Comparison of ENCODE assay signal across 9 mouse cellular contexts in the genomic region with DNA sequence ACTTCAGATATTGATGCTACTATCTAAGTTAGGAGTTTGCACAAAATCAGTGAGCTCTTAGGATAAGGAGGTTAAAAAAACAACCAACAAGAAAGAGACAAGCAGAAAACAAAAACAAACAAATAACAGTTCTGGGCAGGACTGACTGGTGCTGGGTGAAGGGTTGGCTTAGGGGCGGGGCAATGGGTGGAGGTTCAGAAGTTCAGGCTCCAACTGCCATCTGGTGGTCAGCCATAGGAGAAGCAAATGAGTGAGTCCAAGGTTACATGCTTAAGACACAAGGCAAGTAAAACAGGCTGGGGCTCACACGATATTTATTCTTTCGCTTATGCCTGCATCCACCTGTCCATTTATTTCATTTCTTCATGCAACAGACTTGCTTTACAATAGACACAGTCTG. TPM values are rescaled to one million over a fixed set of nuclear protein-coding genes. Genes with fewer than 3 reads are reported as not detected.
DNase-seq lines count a peak whose midpoint lies in the region; ATAC-seq and TF ChIP-seq lines count a peak whose summit lies in the region.
"Had no signal": no experiment of that assay in that cellular context is flagged by ENCODE, and none has a peak within 500 bp of the region (broad histone marks: within the 10 kb centered on the region; RNA-seq: fewer than 3 reads in every experiment).

No protein-coding gene starts in this region.

- no peak overlapping the region for H3K4me2 ChIP-seq in forebrain, embryonic 15.5 days (replicated peaks)
- H3K4me2 ChIP-seq in hindbrain, embryonic 13.5 days, result no peak overlapping the region

- no peaks in the 10 kb centered on the region for H3K36me3 ChIP-seq in G1E (replicated peaks)
- no peaks in the 10 kb centered on the region for H3K36me3 ChIP-seq in forebrain, embryonic 15.5 days
- H3K36me3 ChIP-seq in hindbrain, embryonic 13.5 days, result no peaks in the 10 kb centered on the region

- H3K4me1 ChIP-seq in G1E (ENCODE audit: insufficient read depth, low read depth, low read length), result no peaks in the 10 kb centered on the region
- no peaks in the 10 kb centered on the region for H3K4me1 ChIP-seq in forebrain, embryonic 15.5 days
- H3K4me1 ChIP-seq in hindbrain, embryonic 13.5 days (replicated peaks), result no peaks in the 10 kb centered on the region

- H3K27me3 ChIP-seq in G1E (ENCODE audit: insufficient read depth, low read length), result no peaks in the 10 kb centered on the region
- no peaks in the 10 kb centered on the region for H3K27me3 ChIP-seq in forebrain, embryonic 15.5 days
- peaks cover 15% of the 10 kb centered on the region; the same call in 1 of the 2 replicates for H3K27me3 ChIP-seq in hindbrain, embryonic 13.5 days

- H3K9ac ChIP-seq in forebrain, embryonic 15.5 days (replicated peaks), result no peak overlapping the region
- H3K9ac ChIP-seq in hindbrain, embryonic 13.5 days, result no peak overlapping the region

- ATAC-seq in G1E (ENCODE audit: extremely low read depth, insufficient number of reproducible peaks, low FRiP score, poor library complexity, severe bottlenecking), result peak; percentile 80; the same call in 1 of the 2 replicates
- peak; percentile 90 for ATAC-seq in forebrain, embryonic 15.5 days (replicated peaks)
- peak; percentile 84 for ATAC-seq in hindbrain, embryonic 13.5 days (ENCODE audit: low FRiP score)

- no peak for TF ChIP-seq CTCF in G1E (IDR thresholded peaks at IDR 0.05; ENCODE audit: low read depth, low read length)

- DNase-seq in G1E (ENCODE audit: low spot score), result peak; percentile 20
- DNase-seq in c-Kit-positive CD71-positive TER-119-positive erythroid progenitor cells, embryonic 14.5 days (ENCODE audit: low spot score), result peak; percentile 60
- peak; percentile 51 for DNase-seq in layer of hippocampus, adult 9-11 months
- DNase-seq in lung, postnatal 10 days, result peak; percentile 80
- DNase-seq in ovary, postnatal 14 days (ENCODE audit: low spot score), result peak; percentile 34
- peak; percentile 57 for DNase-seq in thymus, postnatal 14 days

- no peak overlapping the region for H3K27ac ChIP-seq in forebrain, embryonic 15.5 days (replicated peaks)
- H3K27ac ChIP-seq in hindbrain, embryonic 13.5 days, result no peak overlapping the region

- WGBS in forebrain, embryonic 15.5 days, result 36% methylated on average over 3 of the region's 3 CpGs
- WGBS in hindbrain, embryonic 13.5 days, result 43% methylated on average over 3 of the region's 3 CpGs

- no peaks in the 10 kb centered on the region for H3K9me3 ChIP-seq in G1E (replicated peaks)
- H3K9me3 ChIP-seq in forebrain, embryonic 15.5 days, result no peaks in the 10 kb centered on the region
- no peaks in the 10 kb centered on the region for H3K9me3 ChIP-seq in hindbrain, embryonic 13.5 days

- no peak overlapping the region for H3K4me3 ChIP-seq in G1E (ENCODE audit: low read depth, low read length)
- H3K4me3 ChIP-seq in forebrain, embryonic 15.5 days, result no peak overlapping the region
- H3K4me3 ChIP-seq in hindbrain, embryonic 13.5 days, result no peak overlapping the region

RNA-seq across cellular contexts. Expression of a gene that starts 13.8 kb away (rescaled TPM):
- total RNA-seq in G1E (2014; fragmentation: Nextera tagmentation) (63.3 and 72.2 TPM in 2 replicates), G1E (2017) (103 and 104 TPM in 2 replicates)
- 18.7 and 20.7 TPM in 2 replicates for polyA plus RNA-seq in G1E (2012)
- 26.9 and 27.0 TPM in 2 replicates for polyA plus RNA-seq in forebrain, embryonic 15.5 days (2015; fragmentation: Nextera tagmentation; extraction: Ambion mirVana)
- 27.0 and 28.1 TPM in 2 replicates for polyA plus RNA-seq in hindbrain, embryonic 13.5 days (2015; fragmentation: Nextera tagmentation; extraction: Ambion mirVana)

RNA-seq across cellular contexts. Expression of a gene that starts 37.8 kb away (rescaled TPM):
- total RNA-seq in G1E (2014; fragmentation: Nextera tagmentation) (0.73 and 2.0 TPM in 2 replicates), G1E (2017) (0.82 and 1.0 TPM in 2 replicates)
- polyA plus RNA-seq in G1E (2012), result 0.08 TPM in 1 of 2 replicates, not detected in the other
- polyA plus RNA-seq in forebrain, embryonic 15.5 days (2015; fragmentation: Nextera tagmentation; extraction: Ambion mirVana), result 0.19 and 0.26 TPM in 2 replicates
- 0.10 and 0.23 TPM in 2 replicates for polyA plus RNA-seq in hindbrain, embryonic 13.5 days (2015; fragmentation: Nextera tagmentation; extraction: Ambion mirVana)

RNA-seq across cellular contexts. Expression of a gene that starts 44.3 kb away (rescaled TPM):
- total RNA-seq in G1E (2014; fragmentation: Nextera tagmentation) (not detected in 2 replicates), G1E (2017) (0.11 and 0.12 TPM in 2 replicates)
- polyA plus RNA-seq in G1E (2012), result not detected in 2 replicates
- polyA plus RNA-seq in forebrain, embryonic 15.5 days (2015; fragmentation: Nextera tagmentation; extraction: Ambion mirVana), result not detected in 2 replicates
- 0.04 TPM in 1 of 2 replicates, not detected in the other for polyA plus RNA-seq in hindbrain, embryonic 13.5 days (2015; fragmentation: Nextera tagmentation; extraction: Ambion mirVana)
- polyA plus RNA-seq: gonadal fat pad, adult 2 months had no signal

RNA-seq across cellular contexts. Expression of a gene that starts 51.5 kb away (rescaled TPM):
- not detected in 2 replicates for total RNA-seq in G1E (2014; fragmentation: Nextera tagmentation)
- total RNA-seq in G1E (2017), result 0.33 TPM in 1 of 2 replicates, not detected in the other
- not detected in 2 replicates for polyA plus RNA-seq in G1E (2012)
- polyA plus RNA-seq in forebrain, embryonic 15.5 days (2015; fragmentation: Nextera tagmentation; extraction: Ambion mirVana), result not detected in 2 replicates
- polyA plus RNA-seq in hindbrain, embryonic 13.5 days (2015; fragmentation: Nextera tagmentation; extraction: Ambion mirVana), result not detected in 2 replicates
- polyA plus RNA-seq: gonadal fat pad, adult 2 months had no signal

Comparison
In these comparisons a context has a peak if more than half of its experiments do, and no peak if none do; other contexts are left out.
1. DNase-seq: peak in every context shown above with its lines; median percentile 80 in lung, postnatal 10 days; 60 in c-Kit-positive CD71-positive TER-119-positive erythroid progenitor cells, embryonic 14.5 days; 57 in thymus, postnatal 14 days; 51 in layer of hippocampus, adult 9-11 months; 34 in ovary, postnatal 14 days; 20 in G1E.